Mouse (Mus musculus) CH12.LX (cell line): ENCODE measurements around the gene Aebp2. TPM values are rescaled to one million over a fixed set of nuclear protein-coding genes. Genes with fewer than 3 reads are reported as not detected.

ENCODE experiments used
- DNase-seq: peaks from one replicate; pipeline ENCODE4 v3.0.0-alpha.2; 2013; ENCODE audit errors: extremely low read depth
- H3K27ac ChIP-seq: 2 replicates; pipeline ENCODE4 v1.5.1; 2012; ENCODE audit warnings: low read depth, mild to moderate bottlenecking, control low read depth, moderate library complexity; ENCODE audit not compliant: insufficient read depth
- H3K27me3 ChIP-seq: replicated peaks from 2 replicates; pipeline ENCODE3; 2012; ENCODE audit warnings: inconsistent platforms
- H3K36me3 ChIP-seq, 2 experiments: replicated peaks in 1 of 2; 2 replicates each; pipeline versions ENCODE3 to v1.6.1; 2012; ENCODE audit warnings: inconsistent platforms in 1 of 2, low read length in 1 of 2, mild to moderate bottlenecking in 1 of 2, mixed read lengths in 1 of 2, moderate library complexity in 1 of 2; ENCODE audit not compliant: control insufficient read depth in 1 of 2, insufficient read depth in 1 of 2
- H3K4me1 ChIP-seq, 2 experiments: 2 replicates each; pipeline ENCODE4 v1.6.1; 2012; ENCODE audit warnings: inconsistent platforms in 1 of 2, moderate library complexity in 1 of 2; ENCODE audit not compliant: insufficient read depth in 2 of 2, control insufficient read depth in 1 of 2
- H3K4me2 ChIP-seq: 2 replicates; pipeline ENCODE4 v1.6.1; 2012; ENCODE audit warnings: low read depth, mild to moderate bottlenecking, control low read depth; ENCODE audit not compliant: poor library complexity, insufficient read depth, severe bottlenecking
- H3K4me3 ChIP-seq, 3 experiments: fragments of 150-350 bp in 1 of 3; sonication (generic) in 1 of 3; replicated peaks in 1 of 3; 2 replicates each; pipeline versions ENCODE3 to v1.5.1; 2011 to 2012; ENCODE audit warnings: low read depth in 2 of 3, low read length in 2 of 3, mild to moderate bottlenecking in 2 of 3, moderate library complexity in 2 of 3, control low read depth in 1 of 3, improper control_type of control experiment in 1 of 3, inconsistent platforms in 1 of 3, mixed read lengths in 1 of 3; ENCODE audit not compliant: poor library complexity in 1 of 3
- H3K79me2 ChIP-seq: replicated peaks from 2 replicates; pipeline ENCODE4 v1.6.1; 2012; ENCODE audit warnings: mild to moderate bottlenecking, moderate library complexity; ENCODE audit not compliant: control insufficient read depth, poor library complexity, insufficient read depth, severe bottlenecking; ENCODE audit errors: extremely low read depth
- H3K9ac ChIP-seq: 2 replicates; pipeline ENCODE4 v1.6.1; 2012; ENCODE audit warnings: low read depth, mild to moderate bottlenecking, control low read depth, moderate library complexity; ENCODE audit not compliant: insufficient read depth
- H3K9me3 ChIP-seq: replicated peaks from 2 replicates; pipeline ENCODE3; 2012; ENCODE audit warnings: low read length, inconsistent platforms, mixed read lengths
- BHLHE40 ChIP-seq: IDR thresholded peaks from 2 replicates; pipeline ENCODE4 v1.6.1; 2011; ENCODE audit warnings: mild to moderate bottlenecking, low read depth, low read length, improper control_type of control experiment
- CHD1 ChIP-seq: IDR thresholded peaks from 2 replicates; pipeline ENCODE4 v1.6.1; 2012; ENCODE audit warnings: low read depth, low read length, improper control_type of control experiment, inconsistent platforms
- CHD2 ChIP-seq: IDR thresholded peaks from 2 replicates; pipeline ENCODE4 v1.6.1; 2011; ENCODE audit warnings: low read length, improper control_type of control experiment
- CTCF ChIP-seq, 2 experiments: IDR thresholded peaks in 1 of 2; conservative IDR thresholded peaks in 1 of 2; 2 replicates each; pipeline ENCODE4 v1.5.1; 2011 to 2012; ENCODE audit warnings: low read depth in 2 of 2, low read length in 2 of 2, improper control_type of control experiment in 1 of 2, inconsistent platforms in 1 of 2, mild to moderate bottlenecking in 1 of 2, moderate library complexity in 1 of 2
- ETS1 ChIP-seq: conservative IDR thresholded peaks from 2 replicates; pipeline ENCODE4 v1.6.1; 2012; ENCODE audit warnings: low read depth, mild to moderate bottlenecking, inconsistent platforms, low read length, improper control_type of control experiment, moderate library complexity
- GABPA ChIP-seq: IDR thresholded peaks from 2 replicates; pipeline ENCODE4 v1.6.1; 2012; ENCODE audit warnings: low read depth, low read length, improper control_type of control experiment, inconsistent platforms; ENCODE audit not compliant: insufficient replicate concordance
- HCFC1 ChIP-seq: IDR thresholded peaks from 2 replicates; pipeline ENCODE4 v1.6.1; 2012; ENCODE audit warnings: low read depth, mild to moderate bottlenecking, inconsistent platforms, low read length, improper control_type of control experiment
- IRF4 ChIP-seq: IDR thresholded peaks from 2 replicates; pipeline ENCODE4 v1.6.1; 2014; ENCODE audit warnings: low read depth, mild to moderate bottlenecking, inconsistent platforms, low read length, improper control_type of control experiment
- JUN ChIP-seq: IDR thresholded peaks from 2 replicates; pipeline ENCODE4 v1.6.1; 2011; ENCODE audit warnings: low read depth, mild to moderate bottlenecking, low read length, improper control_type of control experiment, moderate library complexity; ENCODE audit not compliant: insufficient read depth
- JUND ChIP-seq: conservative IDR thresholded peaks from 2 replicates; pipeline ENCODE4 v1.6.1; 2011; ENCODE audit warnings: low read depth, low read length, improper control_type of control experiment
- MAX ChIP-seq: IDR thresholded peaks from 2 replicates; pipeline ENCODE4 v1.6.1; 2011; ENCODE audit warnings: low read length, improper control_type of control experiment
- MAZ ChIP-seq: IDR thresholded peaks from 2 replicates; pipeline ENCODE4 v1.6.1; 2012; ENCODE audit warnings: low read depth, mild to moderate bottlenecking, inconsistent platforms, low read length, improper control_type of control experiment, moderate library complexity
- MXI1 ChIP-seq: IDR thresholded peaks from 2 replicates; pipeline ENCODE4 v1.6.1; 2011; ENCODE audit warnings: mild to moderate bottlenecking, low read depth, low read length, improper control_type of control experiment
- POLR2A ChIP-seq: IDR thresholded peaks from 2 replicates; pipeline ENCODE4 v1.6.1; 2011; ENCODE audit warnings: low read depth, mild to moderate bottlenecking, improper control_type of control experiment, low read length
- POLR2AphosphoS2 ChIP-seq: IDR thresholded peaks from 2 replicates; pipeline ENCODE4 v1.6.1; 2011; ENCODE audit warnings: low read depth, low read length, improper control_type of control experiment
- RAD21 ChIP-seq: IDR thresholded peaks from 2 replicates; pipeline ENCODE4 v1.6.1; 2011; ENCODE audit warnings: low read depth, mild to moderate bottlenecking, low read length, improper control_type of control experiment, moderate library complexity
- RCOR1 ChIP-seq: conservative IDR thresholded peaks from 2 replicates; pipeline ENCODE4 v1.6.1; 2012; ENCODE audit warnings: low read depth, mild to moderate bottlenecking, inconsistent platforms, low read length, improper control_type of control experiment
- SIN3A ChIP-seq: IDR thresholded peaks from 2 replicates; pipeline ENCODE4 v1.6.1; 2012; ENCODE audit warnings: low read length, improper control_type of control experiment, inconsistent platforms
- SMC3 ChIP-seq: IDR thresholded peaks from 2 replicates; pipeline ENCODE4 v1.6.1; 2011; ENCODE audit warnings: low read depth, low read length, improper control_type of control experiment
- TCF12 ChIP-seq: IDR thresholded peaks from 2 replicates; pipeline ENCODE4 v1.6.1; 2014; ENCODE audit warnings: low read depth, mild to moderate bottlenecking, inconsistent platforms, low read length, improper control_type of control experiment
- USF2 ChIP-seq: conservative IDR thresholded peaks from 2 replicates; pipeline ENCODE4 v1.6.1; 2011; ENCODE audit warnings: low read depth, low read length, improper control_type of control experiment
- ZC3H11A ChIP-seq: IDR thresholded peaks from 2 replicates; pipeline ENCODE4 v1.6.1; 2012; ENCODE audit warnings: low read depth, mild to moderate bottlenecking, inconsistent platforms, low read length, improper control_type of control experiment
- ZMIZ1 ChIP-seq: IDR thresholded peaks from 2 replicates; pipeline ENCODE4 v1.6.1; 2012; ENCODE audit warnings: low read depth, mild to moderate bottlenecking, inconsistent platforms, low read length, improper control_type of control experiment
- dilution Hi-C: fragments of 300-500 bp; cut with MboI; formaldehyde crosslinking; loops from 2 replicates; pipeline ENCODE4 v1.14.3; 2020; ENCODE audit warnings: low sequenced_read_pairs; ENCODE audit not compliant: extremely low pct_unique_long_range_greater_than_20kb, extremely low pct_ligation_motif_present
- in situ Hi-C: fragments of 300-500 bp; cut with MboI; formaldehyde crosslinking; loops from 3 replicates; pipeline ENCODE4 v1.14.3; 2019; ENCODE audit warnings: low sequenced_read_pairs, low pct_ligation_motif_present, low pct_unique_long_range_greater_than_20kb, mixed read lengths
- polyA plus RNA-seq: library from polyadenylated mRNA; unstranded; fragments of >175 nt; gene quantifications from 2 replicates; pipeline ENCODE4 v1.2.1, GENCODE M21; 2012; ENCODE audit warnings: low read depth; ENCODE audit not compliant: insufficient read length
- total RNA-seq, 2 experiments: library from RNA; depleted of rRNA; stranded (reverse); fragments of 300-350 nt in 1 of 2; fragments of >200 nt in 1 of 2; gene quantifications; 2 replicates each; pipeline ENCODE4 v1.2.3; 2012 to 2014

The Aebp2 gene
- total and polyA plus RNA-seq, 3 experiments, result 54.4 to 63.3 (median 59.9) TPM

- TF ChIP-seq POLR2A, result peak; percentile 59; the same call in 1 of the 2 replicates
- TF ChIP-seq MAZ, result no peak; the same call in 1 of the 2 replicates
- peak; percentile 84 for TF ChIP-seq TCF12
- peak; percentile 55 for TF ChIP-seq HCFC1
These were observed 998 bp downstream of the Aebp2 start (continued) for GRCm38 (mm10) chr6:140623226-140624095.

- H3K27me3 ChIP-seq, result no peaks in the 10 kb centered on the region
- H3K9ac ChIP-seq, result peak overlapping the region; percentile 97
- peak overlapping the region; percentile 91 to 99 (median 92) for H3K4me3 ChIP-seq
- TF ChIP-seq BHLHE40 (0 out of 2 replicates have a peak, but pooled peaks have one; percentile 6), TCF12 (0 out of 2 replicates have a peak, but pooled peaks have one; percentile 29), SMC3 (no peak), SIN3A (peak; percentile 40; the same call in 1 of the 2 replicates), MXI1 (0 out of 2 replicates have a peak, but pooled peaks have one; percentile 40), ETS1 (0 out of 2 replicates have a peak, but pooled peaks have one; percentile 7), CTCF (conservative IDR thresholded peaks at IDR 0.05 in 1 of 2, IDR thresholded peaks at IDR 0.05 in 1 of 2; ENCODE audit: low read depth in 2 of 2, low read length in 2 of 2) (no peak), CHD2 (0 out of 2 replicates have a peak, but pooled peaks have one; percentile 25)
- dilution Hi-C loops (no loop called here), in situ Hi-C loops (no loop called here)
- peaks cover 0 to 9% of the 10 kb centered on the region in 2 experiments for H3K36me3 ChIP-seq
- peaks cover 58% of the 10 kb centered on the region for H3K79me2 ChIP-seq
- no peak for DNase-seq
- peak overlapping the region; percentile 94 for H3K27ac ChIP-seq
- peak overlapping the region; percentile 97 for H3K4me2 ChIP-seq
- H3K4me1 ChIP-seq, result peaks cover 11 to 54% of the 10 kb centered on the region in 2 experiments
- no peaks in the 10 kb centered on the region for H3K9me3 ChIP-seq
These were observed 1.9 kb downstream of the Aebp2 start for GRCm38 (mm10) chr6:140624096-140625051.

DNA sequence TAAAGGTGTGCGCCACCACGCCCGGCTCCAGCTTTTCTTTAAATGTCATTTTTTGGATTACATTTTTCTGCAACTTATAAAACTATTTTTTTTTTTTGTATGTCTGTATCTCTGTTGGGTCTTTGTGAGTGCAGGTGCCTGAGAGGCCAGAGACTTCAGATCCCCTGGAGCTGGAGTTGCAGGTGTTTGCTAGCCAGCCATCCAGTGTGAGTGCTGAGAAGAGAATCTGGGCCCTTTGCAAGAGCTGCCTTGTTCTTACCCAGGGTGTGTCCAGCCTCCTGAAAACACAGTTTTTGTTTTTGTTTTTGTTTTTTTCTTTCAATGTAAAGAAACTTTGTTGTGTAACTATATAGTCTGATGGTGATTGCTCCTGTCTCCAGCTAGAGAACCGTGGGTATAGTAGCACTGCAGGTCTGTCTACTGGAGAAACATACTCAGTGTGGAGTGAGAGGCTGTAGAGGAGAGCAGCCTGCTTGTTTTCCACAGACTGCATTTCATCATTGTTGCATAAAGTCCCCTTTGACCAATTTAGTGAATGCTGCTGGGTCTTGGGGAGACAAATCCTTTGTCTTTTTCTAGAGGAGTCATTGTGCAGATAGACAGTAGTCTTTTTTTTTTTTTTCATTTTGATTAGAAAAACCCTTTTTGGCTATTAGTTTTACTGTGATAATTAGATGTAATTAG, 6.9 kb downstream of the Aebp2 start:
- H3K4me1 ChIP-seq, result peaks cover 2 to 41% of the 10 kb centered on the region in 2 experiments; a peak in 3 of 4 replicates
- DNase-seq, result no peak
- in situ Hi-C loops, result no loop called here
- peaks cover 96% of the 10 kb centered on the region for H3K79me2 ChIP-seq
- peak overlapping the region; percentile 42 for H3K4me2 ChIP-seq
- peak overlapping the region; percentile 32; the same call in 1 of the 2 replicates for H3K9ac ChIP-seq
- H3K27me3 ChIP-seq, result no peaks in the 10 kb centered on the region
- H3K36me3 ChIP-seq, result peaks cover 12 to 49% of the 10 kb centered on the region in 2 experiments
- H3K27ac ChIP-seq, result no peak overlapping the region
- no peak overlapping the region for H3K4me3 ChIP-seq
- dilution Hi-C loops, result no loop called here
- H3K9me3 ChIP-seq, result no peaks in the 10 kb centered on the region
- no peak for TF ChIP-seq ZMIZ1
- TF ChIP-seq RCOR1, result no peak
- no peak for TF ChIP-seq USF2
- TF ChIP-seq MXI1, result no peak
- TF ChIP-seq TCF12, result no peak
- TF ChIP-seq JUND, result no peak
- no peak for TF ChIP-seq GABPA
- TF ChIP-seq POLR2AphosphoS2, result no peak
- no peak for TF ChIP-seq RAD21
- TF ChIP-seq IRF4, result no peak
- TF ChIP-seq ZC3H11A, result no peak
- TF ChIP-seq MAX, result no peak
- TF ChIP-seq JUN, result no peak
- TF ChIP-seq CHD1, result no peak
- TF ChIP-seq BHLHE40, result no peak
- TF ChIP-seq MAZ, result no peak
